Mouse (Mus musculus) C2C12 (cell line): ENCODE data around the gene Has1.

Source experiments
- CEBPB ChIP-seq: IDR thresholded peaks from one replicate; pipeline ENCODE4 v1.6.1; 2011; ENCODE audit warnings: low read depth, mild to moderate bottlenecking, control low read depth, moderate library complexity
- CTCF ChIP-seq: IDR thresholded peaks from one replicate; pipeline ENCODE4 v1.5.1; 2011; ENCODE audit not compliant: control insufficient read depth, insufficient read depth, insufficient read length
- FOSL1 ChIP-seq: IDR thresholded peaks from one replicate; pipeline ENCODE4 v1.8.0; 2011; ENCODE audit warnings: mild to moderate bottlenecking, low read length; ENCODE audit not compliant: poor library complexity, insufficient read depth, severe bottlenecking
- MAX ChIP-seq: IDR thresholded peaks from one replicate; pipeline ENCODE4 v1.6.1; 2011; ENCODE audit warnings: mild to moderate bottlenecking, control low read depth
- MYOD1 ChIP-seq: IDR thresholded peaks from one replicate; pipeline ENCODE4 v1.6.1; 2011; ENCODE audit warnings: low read depth; ENCODE audit not compliant: control insufficient read depth, insufficient read length
- MYOG ChIP-seq: IDR thresholded peaks from one replicate; pipeline ENCODE4 v1.6.1; 2011; ENCODE audit not compliant: control insufficient read depth, insufficient read length; ENCODE audit errors: extremely low read depth
- USF1 ChIP-seq: IDR thresholded peaks from one replicate; pipeline ENCODE4 v1.6.1; 2011; ENCODE audit warnings: low read depth, mild to moderate bottlenecking, control low read depth, moderate library complexity

GRCm38 (mm10) chr17:17856612-17857011 lies 1.6 kb upstream of the Has1 start:
- TF ChIP-seq CTCF: no peak
- TF ChIP-seq MAX: no peak
- no peak for TF ChIP-seq USF1
- TF ChIP-seq MYOD1: peak; percentile 5
- no peak for TF ChIP-seq MYOG
- no peak for TF ChIP-seq CEBPB
- no peak for TF ChIP-seq FOSL1
